Mouse (Mus musculus) limb, embryonic 12.5 days (tissue): ENCODE measurements around the gene Ttn. TPM values are rescaled to one million over a fixed set of nuclear protein-coding genes. Genes with fewer than 3 reads are reported as not detected.
A peak's percentile ranks its signal among the peaks of the same experiment; 100 is the strongest.
"Not testable (repeated sequence)": the region's sequence is repeated elsewhere in the genome, so short reads cannot be mapped to it uniquely, and the experiment has no call there.

Experiments
- ATAC-seq: fragments of 200-750 bp; cut with Nextera tagmentation; 2 replicates; pipeline ENCODE4 v1.8.0; 2017; ENCODE audit warnings: low read depth, moderate TSS enrichment; ENCODE audit not compliant: insufficient number of reproducible peaks, insufficient read depth, low FRiP score, low TSS enrichment
- H3K27ac ChIP-seq: fragments of 300-500 bp; sonication (generic); 2 replicates; pipeline ENCODE4 v1.5.1; 2016; ENCODE audit warnings: mild to moderate bottlenecking, moderate library complexity
- H3K27me3 ChIP-seq: fragments of 300-500 bp; sonication (generic); 2 replicates; pipeline ENCODE4 v1.6.1; 2016; ENCODE audit warnings: mild to moderate bottlenecking, moderate library complexity
- H3K36me3 ChIP-seq: fragments of 300-500 bp; sonication (generic); 2 replicates; pipeline ENCODE4 v1.6.1; 2016; ENCODE audit warnings: mild to moderate bottlenecking, moderate library complexity
- H3K4me1 ChIP-seq: fragments of 300-500 bp; sonication (generic); replicated peaks from 2 replicates; pipeline ENCODE4 v1.6.1; 2016
- H3K4me2 ChIP-seq: fragments of 300-500 bp; sonication (generic); 2 replicates; pipeline ENCODE4 v1.6.1; 2016; ENCODE audit warnings: mild to moderate bottlenecking, moderate library complexity
- H3K4me3 ChIP-seq: fragments of 300-500 bp; sonication (generic); replicated peaks from 2 replicates; pipeline ENCODE4 v1.5.1; 2016; ENCODE audit warnings: mild to moderate bottlenecking
- H3K9ac ChIP-seq: fragments of 300-500 bp; sonication (generic); replicated peaks from 2 replicates; pipeline ENCODE4 v1.6.1; 2016; ENCODE audit warnings: mild to moderate bottlenecking, moderate library complexity
- H3K9me3 ChIP-seq: fragments of 300-500 bp; sonication (generic); 2 replicates; pipeline ENCODE4 v1.6.1; 2016; ENCODE audit warnings: mild to moderate bottlenecking, moderate library complexity
- WGBS: fragments of 180-500 bp; shearing (Covaris S2); methylation state at CpG from one replicate; pipeline ENCODE4 v1.1.7; 2016; 5-methylcytosine and 5-hydroxymethylcytosine counted together
- polyA plus RNA-seq: library from polyadenylated mRNA; unstranded; fragments of >200 nt; fragmentation: Nextera tagmentation; extraction: Ambion mirVana; gene quantifications from 2 replicates; pipeline ENCODE4 v1.2.1, GENCODE M21; 2016

Ttn gene
- polyA plus RNA-seq, result 35.9 and 36.7 TPM in 2 replicates

- ATAC-seq, result no peak
- Histone ChIP-seq H3K4me3 (no peak within 1 kb of the TSS), H3K4me1 (no peaks in the 10 kb centered on the region), H3K27ac (no peak within 1 kb of the TSS), H3K9me3 (no peaks in the 10 kb centered on the region), H3K9ac (no peak within 1 kb of the TSS), H3K36me3 (no peaks in the 10 kb centered on the region), H3K4me2 (no peak within 1 kb of the TSS), H3K27me3 (no peaks in the 10 kb centered on the region)
- 80% methylated on average over 18 of the region's 18 CpGs for WGBS
Measured at GRCm38 (mm10) chr2:76982391-76983145, at the start of gene Ttn. Gene Ttn (minus strand): TSS chr2:76982547.

GRCm38 (mm10) chr2:77020649-77021048, 38.3 kb upstream of the Ttn start:
- Histone ChIP-seq H3K9me3 (no peaks in the 10 kb centered on the region), H3K4me1 (no peaks in the 10 kb centered on the region), H3K36me3 (no peaks in the 10 kb centered on the region), H3K9ac (no peak overlapping the region), H3K4me2 (no peak overlapping the region), H3K4me3 (no peak overlapping the region), H3K27me3 (no peaks in the 10 kb centered on the region), H3K27ac (no peak overlapping the region)
- 77% methylated on average over 2 of the region's 2 CpGs for WGBS
- ATAC-seq, result no peak

- H3K4me2 ChIP-seq, result no peak overlapping the region
- H3K4me3 ChIP-seq, result no peak overlapping the region
- WGBS, result 72% methylated on average over 4 of the region's 4 CpGs
- no peak for ATAC-seq
- H3K27ac ChIP-seq, result no peak overlapping the region
- H3K9me3 ChIP-seq, result no peaks in the 10 kb centered on the region
- no peaks in the 10 kb centered on the region for H3K4me1 ChIP-seq
- H3K27me3 ChIP-seq, result no peaks in the 10 kb centered on the region
- H3K36me3 ChIP-seq, result no peaks in the 10 kb centered on the region
- no peak overlapping the region for H3K9ac ChIP-seq
Measured at GRCm38 (mm10) chr2:77017735-77018134, 35.4 kb upstream of the Ttn start.

DNA sequence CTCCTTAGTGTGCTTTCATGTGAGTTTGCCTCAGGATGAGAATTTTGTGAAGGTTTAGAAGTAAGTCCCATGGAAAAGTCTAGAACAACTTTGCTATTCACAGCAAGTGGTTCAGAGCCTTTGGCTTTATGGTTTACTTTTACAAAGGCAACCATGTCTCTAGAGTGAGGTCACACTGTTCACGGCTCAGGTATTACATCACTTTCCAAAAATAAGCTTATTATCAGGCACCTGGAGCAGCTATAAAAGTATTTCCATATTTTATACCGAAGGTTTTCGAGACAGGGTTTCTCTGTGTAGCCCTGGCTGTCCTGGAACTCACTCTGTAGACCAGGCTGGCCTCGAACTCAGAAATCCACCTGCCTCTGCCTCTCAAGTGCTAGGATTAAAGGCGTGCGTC, 31.1 kb upstream of the Ttn start:
- not testable (repeated sequence) for H3K36me3 ChIP-seq, H3K4me1 ChIP-seq, H3K27me3 ChIP-seq, H3K9me3 ChIP-seq, ATAC-seq, H3K9ac ChIP-seq, H3K27ac ChIP-seq, H3K4me2 ChIP-seq, H3K4me3 ChIP-seq
- WGBS, result 89% methylated on average over 6 of the region's 6 CpGs

DNA sequence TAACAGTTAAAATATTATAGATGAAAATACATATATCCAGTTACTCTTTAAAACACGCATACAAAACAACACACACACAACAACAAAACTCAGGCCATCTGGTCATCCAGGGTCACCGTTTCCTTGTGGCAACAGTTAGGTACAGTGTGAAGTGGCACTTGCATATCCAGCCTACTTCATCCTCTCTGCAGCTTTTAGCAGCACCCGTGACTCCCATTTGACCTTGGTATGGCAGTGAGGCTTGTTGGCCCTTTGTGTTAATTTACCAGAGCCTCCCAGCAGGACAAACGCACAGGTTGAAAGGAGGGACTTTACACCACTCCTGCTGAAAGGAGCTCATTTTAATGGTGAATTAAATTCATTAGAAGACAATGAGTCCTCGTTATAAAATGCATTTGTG, 29.6 kb upstream of the Ttn start:
- H3K4me2 ChIP-seq, result no peak overlapping the region
- no peak overlapping the region for H3K27ac ChIP-seq
- H3K27me3 ChIP-seq, result no peaks in the 10 kb centered on the region
- WGBS, result 71% methylated on average over 5 of the region's 5 CpGs
- H3K36me3 ChIP-seq, result no peaks in the 10 kb centered on the region
- no peak overlapping the region for H3K9ac ChIP-seq
- H3K4me3 ChIP-seq, result no peak overlapping the region
- no peaks in the 10 kb centered on the region for H3K4me1 ChIP-seq
- no peak for ATAC-seq
- H3K9me3 ChIP-seq, result no peaks in the 10 kb centered on the region

- 78% methylated on average over 7 of the region's 7 CpGs for WGBS
- Histone ChIP-seq H3K27me3 (no peaks in the 10 kb centered on the region), H3K36me3 (no peaks in the 10 kb centered on the region), H3K4me3 (no peak overlapping the region), H3K4me2 (no peak overlapping the region), H3K4me1 (no peaks in the 10 kb centered on the region), H3K9ac (no peak overlapping the region), H3K27ac (no peak overlapping the region), H3K9me3 (no peaks in the 10 kb centered on the region)
- ATAC-seq, result no peak
Measured at GRCm38 (mm10) chr2:77007015-77007414, 24.7 kb upstream of the Ttn start.

DNA sequence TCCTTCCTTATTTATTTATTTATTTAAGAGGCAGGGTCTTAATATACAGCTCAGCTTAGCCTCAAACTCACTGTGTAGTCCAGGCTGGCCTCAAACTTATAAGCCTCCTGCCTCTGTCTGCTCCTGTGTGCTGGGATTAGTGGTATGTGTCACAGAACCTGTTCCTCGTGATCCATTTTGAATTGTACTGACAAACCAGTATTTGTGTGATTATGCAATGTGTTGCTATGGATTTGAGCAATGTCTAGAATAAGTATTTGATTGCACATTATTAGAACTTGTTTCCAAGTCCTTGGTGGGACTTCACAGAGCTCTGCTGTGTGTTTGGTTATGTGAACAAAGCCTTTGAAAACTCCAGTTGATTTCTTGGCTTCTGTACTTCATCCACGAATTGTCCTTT, 20.8 kb upstream of the Ttn start:
- no peaks in the 10 kb centered on the region for H3K27me3 ChIP-seq
- no peaks in the 10 kb centered on the region for H3K4me1 ChIP-seq
- no peak overlapping the region for H3K27ac ChIP-seq
- H3K9ac ChIP-seq, result no peak overlapping the region
- no peak overlapping the region for H3K4me2 ChIP-seq
- ATAC-seq, result no peak
- WGBS, result 67% methylated on average over 2 of the region's 2 CpGs
- H3K36me3 ChIP-seq, result no peaks in the 10 kb centered on the region
- H3K4me3 ChIP-seq, result no peak overlapping the region
- H3K9me3 ChIP-seq, result no peaks in the 10 kb centered on the region

DNA sequence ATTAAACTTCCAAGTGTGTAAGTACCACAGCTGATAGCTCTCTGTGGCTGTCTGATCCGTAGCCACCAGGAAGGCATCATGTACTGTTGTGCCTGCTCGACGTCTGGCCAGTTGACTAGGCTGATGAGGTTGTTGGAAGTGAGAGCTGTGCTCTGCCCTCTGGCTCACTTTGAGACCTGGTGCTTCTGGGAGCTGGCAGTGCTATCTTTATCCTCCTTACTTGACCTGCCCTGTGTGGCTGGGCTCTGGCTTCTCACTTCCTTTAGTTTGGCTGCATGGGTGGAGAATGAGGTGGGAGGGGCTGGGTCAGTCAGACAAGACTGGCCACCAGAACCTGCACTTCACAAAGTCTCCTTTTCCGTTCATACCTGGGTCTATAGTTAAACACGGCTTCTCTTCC, 16.0 kb upstream of the Ttn start:
- no peak overlapping the region for H3K9ac ChIP-seq
- no peaks in the 10 kb centered on the region for H3K4me1 ChIP-seq
- no peak for ATAC-seq
- H3K27me3 ChIP-seq, result no peaks in the 10 kb centered on the region
- H3K36me3 ChIP-seq, result no peaks in the 10 kb centered on the region
- 71% methylated on average over 5 of the region's 5 CpGs for WGBS
- H3K4me2 ChIP-seq, result no peak overlapping the region
- no peaks in the 10 kb centered on the region for H3K9me3 ChIP-seq
- H3K4me3 ChIP-seq, result no peak overlapping the region
- no peak overlapping the region for H3K27ac ChIP-seq

GRCm38 (mm10) chr2:76992493-76993201, 10.3 kb upstream of the Ttn start:
- WGBS, result 29% methylated on average over 5 of the region's 5 CpGs
- ATAC-seq, result peak; percentile 87
- Histone ChIP-seq H3K9ac (no peak overlapping the region), H3K36me3 (no peaks in the 10 kb centered on the region), H3K9me3 (no peaks in the 10 kb centered on the region), H3K4me2 (no peak overlapping the region), H3K4me3 (no peak overlapping the region), H3K27me3 (no peaks in the 10 kb centered on the region), H3K4me1 (no peaks in the 10 kb centered on the region; the same call in 1 of the 2 replicates), H3K27ac (peak overlapping the region; percentile 76)

GRCm38 (mm10) chr2:76987317-76987716, 5.0 kb upstream of the Ttn start:
- no peaks in the 10 kb centered on the region for H3K9me3 ChIP-seq
- WGBS, result 89% methylated on average over 4 of the region's 4 CpGs
- no peaks in the 10 kb centered on the region for H3K4me1 ChIP-seq
- H3K4me3 ChIP-seq, result no peak overlapping the region
- no peak overlapping the region for H3K4me2 ChIP-seq
- ATAC-seq, result no peak
- no peaks in the 10 kb centered on the region for H3K36me3 ChIP-seq
- no peak overlapping the region for H3K9ac ChIP-seq
- no peak overlapping the region for H3K27ac ChIP-seq
- H3K27me3 ChIP-seq, result no peaks in the 10 kb centered on the region

DNA sequence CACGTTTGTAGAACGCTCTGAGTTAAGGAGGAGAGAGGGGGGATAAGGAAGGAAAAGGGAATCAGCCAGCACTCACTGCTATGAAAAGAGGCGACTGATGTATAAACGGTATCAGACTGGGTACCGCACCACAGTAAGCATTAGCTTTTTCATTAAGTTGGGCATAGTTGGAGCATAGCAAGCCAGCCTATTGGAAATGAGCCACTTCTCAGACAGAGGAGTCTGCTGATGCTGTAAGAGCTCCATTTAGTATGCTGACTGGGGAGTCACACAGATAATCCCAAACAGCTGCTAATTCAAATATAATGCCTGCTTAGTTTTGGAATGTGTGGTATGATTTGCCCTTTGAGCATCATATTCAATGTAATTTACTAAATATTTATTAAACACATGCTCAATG, 2.0 kb upstream of the Ttn start:
- WGBS, result 85% methylated on average over 5 of the region's 5 CpGs
- no peak for ATAC-seq
- Histone ChIP-seq H3K9me3 (no peaks in the 10 kb centered on the region), H3K27me3 (no peaks in the 10 kb centered on the region), H3K4me2 (no peak overlapping the region), H3K9ac (no peak overlapping the region), H3K27ac (no peak overlapping the region), H3K4me1 (no peaks in the 10 kb centered on the region), H3K4me3 (no peak overlapping the region), H3K36me3 (no peaks in the 10 kb centered on the region)

DNA sequence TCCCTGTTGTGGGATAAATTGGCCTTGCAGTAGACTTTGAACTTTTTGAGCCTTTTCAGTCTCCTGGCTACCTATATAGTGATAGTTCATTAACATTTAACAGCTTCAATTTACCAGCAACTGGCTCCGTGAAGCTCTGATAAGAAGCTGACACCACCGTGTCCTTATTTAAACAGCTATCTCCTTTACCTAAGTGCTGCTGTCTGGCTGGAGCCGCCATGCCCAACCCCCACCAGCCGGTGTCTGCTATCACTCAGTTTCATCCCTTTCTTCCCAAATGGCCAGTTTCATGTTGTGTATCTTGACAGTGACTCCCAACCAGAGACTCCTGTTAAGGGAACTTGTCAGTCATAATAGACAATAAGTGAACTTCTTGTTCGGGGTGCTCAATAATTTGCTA, 1.3 kb upstream of the Ttn start:
- ATAC-seq, result no peak
- H3K9me3 ChIP-seq, result no peaks in the 10 kb centered on the region
- no peak overlapping the region for H3K4me2 ChIP-seq
- H3K4me1 ChIP-seq, result no peaks in the 10 kb centered on the region
- no peaks in the 10 kb centered on the region for H3K27me3 ChIP-seq
- H3K9ac ChIP-seq, result no peak overlapping the region
- H3K36me3 ChIP-seq, result no peaks in the 10 kb centered on the region
- no peak overlapping the region for H3K4me3 ChIP-seq
- WGBS, result 41% methylated on average over 5 of the region's 5 CpGs
- no peak overlapping the region for H3K27ac ChIP-seq
